Mouse (Mus musculus) megakaryocyte, embryonic 14.5 days (primary cell): ENCODE results near the gene Grm5.

ENCODE experiments used
- FLI1 ChIP-seq: IDR thresholded peaks from 2 replicates; pipeline ENCODE4 v1.6.1; 2012; ENCODE audit warnings: low read length, inconsistent platforms, mixed read lengths
- GATA1 ChIP-seq: IDR thresholded peaks from 3 replicates; pipeline ENCODE4 v1.6.1; 2012; ENCODE audit warnings: mixed read lengths, low read length, inconsistent platforms, borderline replicate concordance

- no peak for TF ChIP-seq GATA1
- no peak for TF ChIP-seq FLI1
These were observed 80.1 kb downstream of the Grm5 start for GRCm38 (mm10) chr7:87664041-87664440.
